Mouse (Mus musculus) olfactory bulb, adult 2 months (tissue): Measurements from ENCODE around the gene Gcg. TPM values are rescaled to one million over a fixed set of nuclear protein-coding genes. Genes with fewer than 3 reads are reported as not detected.

ENCODE experiments used
- H3K27ac ChIP-seq: fragments of 200-500 bp; 2 replicates; pipeline ENCODE4 v1.5.1; 2012; ENCODE audit warnings: low read depth, low read length; ENCODE audit not compliant: insufficient read depth
- H3K4me1 ChIP-seq: fragments of 200-500 bp; 2 replicates; pipeline ENCODE4 v1.6.1; 2012; ENCODE audit warnings: low read length; ENCODE audit not compliant: control insufficient read depth, insufficient read depth
- H3K4me3 ChIP-seq: fragments of 200-500 bp; 2 replicates; pipeline ENCODE4 v1.5.1; 2012; ENCODE audit warnings: mild to moderate bottlenecking, low read depth, low read length, moderate library complexity; ENCODE audit not compliant: insufficient read depth
- CTCF ChIP-seq: fragments of 200-500 bp; IDR thresholded peaks from 2 replicates; pipeline ENCODE4 v1.5.1; 2012; ENCODE audit warnings: low read depth, mild to moderate bottlenecking, low read length, moderate library complexity; ENCODE audit not compliant: insufficient read depth
- POLR2A ChIP-seq: fragments of 200-500 bp; IDR thresholded peaks from 2 replicates; pipeline ENCODE4 v1.6.1; 2012; ENCODE audit warnings: mild to moderate bottlenecking, low read depth, low read length, moderate library complexity; ENCODE audit not compliant: insufficient read depth
- WGBS: fragments of 180-500 bp; shearing (Covaris S2); methylation state at CpG from one replicate; pipeline ENCODE4 v1.1.7; 2018; 5-methylcytosine and 5-hydroxymethylcytosine counted together
- polyA plus RNA-seq: library from polyadenylated mRNA; stranded (reverse); fragments of >200 nt; gene quantifications from 2 replicates; pipeline ENCODE4 v1.2.4, GENCODE M21; 2012; ENCODE audit warnings: low replicate concordance; ENCODE audit not compliant: missing spikeins, insufficient read depth, insufficient read length

Gene Gcg
- polyA plus RNA-seq, 1 experiment = not detected

DNA sequence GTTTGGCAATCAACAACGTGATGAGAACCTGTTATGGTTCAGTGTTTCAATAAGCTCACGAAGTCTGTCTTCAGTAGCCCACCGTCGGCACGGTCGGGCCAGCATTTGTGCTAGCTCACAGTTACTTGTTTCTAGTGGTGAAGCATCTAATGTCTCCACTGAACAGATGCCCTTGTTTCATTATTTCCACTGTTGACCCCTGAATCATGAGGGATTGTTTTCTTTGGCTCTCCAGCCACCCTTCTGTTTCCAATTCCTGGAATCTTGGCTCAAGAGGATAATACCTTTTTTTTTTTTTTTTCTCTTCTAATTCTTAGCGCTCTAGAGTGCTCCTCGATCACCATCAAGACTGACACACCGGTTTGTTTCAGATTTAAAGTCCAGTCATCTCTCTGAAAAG, 13.9 kb downstream of the Gcg start:
- H3K4me1 ChIP-seq = no peaks in the 10 kb centered on the region
- WGBS = 68% methylated on average over 9 of the region's 9 CpGs
- TF ChIP-seq CTCF (no peak), POLR2A (no peak)

DNA sequence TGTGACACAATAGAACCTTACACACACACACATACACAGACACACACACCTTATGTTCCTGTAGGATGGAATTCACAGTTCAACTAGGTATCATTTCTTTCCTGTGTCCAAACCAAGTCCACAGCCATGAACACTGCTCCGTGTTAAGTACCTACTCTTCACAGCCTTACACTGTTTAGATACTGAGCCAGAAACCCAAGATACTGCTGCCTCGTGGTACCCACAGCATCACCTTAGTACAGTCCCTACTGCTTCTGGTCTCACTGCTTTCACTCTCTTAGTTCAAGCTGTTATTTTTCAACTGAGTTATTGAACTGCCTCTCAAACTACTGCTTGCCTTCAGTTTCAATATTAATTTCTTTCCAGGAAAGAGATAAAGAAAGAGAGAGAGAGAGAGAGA, 20.2 kb downstream of the Gcg start:
- H3K27ac ChIP-seq = no peak overlapping the region
- WGBS = 89% methylated on average over 2 of the region's 2 CpGs
- TF ChIP-seq POLR2A (no peak), CTCF (no peak)

More for the DNA sequence above, 13.9 kb downstream of the Gcg start:
- H3K27ac ChIP-seq = no peak overlapping the region
- H3K4me3 ChIP-seq = no peak overlapping the region

DNA sequence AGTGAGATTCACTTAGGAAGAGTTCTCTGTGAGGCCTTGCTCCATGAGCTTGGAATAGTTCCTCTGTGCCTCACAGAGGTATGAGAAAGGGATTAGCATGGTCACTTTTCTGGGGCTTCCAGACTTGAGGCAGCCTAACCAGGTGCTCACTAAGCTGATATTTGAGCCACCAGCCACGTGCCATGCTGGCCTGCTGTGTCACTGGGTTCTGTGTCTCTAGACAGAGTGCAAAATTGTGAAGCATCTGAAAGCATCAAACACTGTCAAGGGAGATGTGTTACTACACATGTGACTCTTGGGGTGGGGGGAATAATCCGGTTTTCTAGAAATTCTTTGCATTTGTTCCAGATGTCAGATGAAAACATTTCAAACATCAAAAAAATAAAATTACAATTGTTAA, 21.3 kb downstream of the Gcg start:
- Histone ChIP-seq H3K27ac (no peak overlapping the region), H3K4me3 (no peak overlapping the region), H3K4me1 (peaks cover 4% of the 10 kb centered on the region; the same call in 1 of the 2 replicates)
- WGBS = 91% methylated on average over 2 of the region's 2 CpGs
- no peak for TF ChIP-seq POLR2A
- no peak for TF ChIP-seq CTCF

More for the DNA sequence above, 20.2 kb downstream of the Gcg start:
- Histone ChIP-seq H3K4me3 (no peak overlapping the region), H3K4me1 (peaks cover 4% of the 10 kb centered on the region; the same call in 1 of the 2 replicates)

DNA sequence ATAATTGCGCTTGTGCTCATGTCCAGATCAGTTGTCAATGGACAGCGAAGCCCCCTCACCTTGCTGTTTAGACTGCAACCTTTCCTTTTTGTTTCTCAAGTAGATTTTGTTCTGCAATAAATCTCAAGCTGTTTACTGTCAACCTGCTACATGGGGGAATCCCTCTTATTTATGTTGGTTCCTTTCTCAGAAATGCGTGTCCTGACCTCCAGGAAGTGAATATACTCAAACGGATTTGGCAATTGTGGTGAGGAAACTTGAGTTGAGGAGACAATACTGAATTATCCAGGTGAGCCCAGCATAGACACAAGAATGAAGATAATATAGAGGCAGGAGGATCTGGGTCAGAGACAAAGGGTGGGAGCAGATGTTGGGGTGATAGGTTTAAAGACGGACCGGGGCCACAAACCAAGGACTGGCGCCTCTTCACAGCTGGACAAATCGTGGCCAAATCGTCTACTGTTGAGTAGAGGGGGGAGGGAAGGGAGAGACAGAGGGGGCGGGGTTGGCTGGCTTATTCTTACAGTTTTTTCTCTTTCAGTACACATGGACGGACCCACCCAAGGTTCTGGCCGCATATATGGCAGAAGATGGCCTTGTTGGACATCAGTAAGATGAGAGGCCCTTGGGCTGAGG, 22.5 kb downstream of the Gcg start:
- no peak overlapping the region for H3K27ac ChIP-seq

DNA sequence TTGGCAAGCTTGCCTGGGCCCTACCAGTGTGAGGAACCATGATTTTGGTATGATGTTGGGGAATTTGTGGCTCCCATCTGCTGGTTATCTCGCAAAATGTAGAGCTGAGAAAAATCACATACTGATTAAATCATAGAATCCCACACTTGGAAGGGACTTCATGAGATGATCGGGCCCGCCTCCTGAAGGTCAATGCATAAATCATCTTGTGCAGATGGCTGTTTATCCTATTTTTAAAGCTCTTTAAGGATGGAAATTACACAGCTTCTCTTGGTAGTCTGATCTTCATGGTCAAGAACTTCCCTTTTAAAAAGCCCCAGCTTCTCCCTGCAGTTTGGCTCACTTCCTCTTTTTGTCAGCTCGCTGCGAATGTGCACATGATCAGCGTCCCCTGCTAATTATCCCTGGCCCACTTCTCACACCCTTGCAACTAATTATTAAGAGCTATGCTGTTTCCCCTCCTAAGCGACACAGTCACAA, 23.2 kb downstream of the Gcg start:
- peaks cover 4% of the 10 kb centered on the region; the same call in 1 of the 2 replicates for H3K4me1 ChIP-seq
- H3K27ac ChIP-seq = no peak overlapping the region
- TF ChIP-seq POLR2A (no peak), CTCF (no peak)
- no peak overlapping the region for H3K4me3 ChIP-seq
- 30% methylated on average over 7 of the region's 7 CpGs for WGBS

More for the DNA sequence above, 22.5 kb downstream of the Gcg start:
- 76% methylated on average over 12 of the region's 12 CpGs for WGBS
- no peak for TF ChIP-seq CTCF
- TF ChIP-seq POLR2A = no peak
- peaks cover 4% of the 10 kb centered on the region; the same call in 1 of the 2 replicates for H3K4me1 ChIP-seq
- no peak overlapping the region for H3K4me3 ChIP-seq

DNA sequence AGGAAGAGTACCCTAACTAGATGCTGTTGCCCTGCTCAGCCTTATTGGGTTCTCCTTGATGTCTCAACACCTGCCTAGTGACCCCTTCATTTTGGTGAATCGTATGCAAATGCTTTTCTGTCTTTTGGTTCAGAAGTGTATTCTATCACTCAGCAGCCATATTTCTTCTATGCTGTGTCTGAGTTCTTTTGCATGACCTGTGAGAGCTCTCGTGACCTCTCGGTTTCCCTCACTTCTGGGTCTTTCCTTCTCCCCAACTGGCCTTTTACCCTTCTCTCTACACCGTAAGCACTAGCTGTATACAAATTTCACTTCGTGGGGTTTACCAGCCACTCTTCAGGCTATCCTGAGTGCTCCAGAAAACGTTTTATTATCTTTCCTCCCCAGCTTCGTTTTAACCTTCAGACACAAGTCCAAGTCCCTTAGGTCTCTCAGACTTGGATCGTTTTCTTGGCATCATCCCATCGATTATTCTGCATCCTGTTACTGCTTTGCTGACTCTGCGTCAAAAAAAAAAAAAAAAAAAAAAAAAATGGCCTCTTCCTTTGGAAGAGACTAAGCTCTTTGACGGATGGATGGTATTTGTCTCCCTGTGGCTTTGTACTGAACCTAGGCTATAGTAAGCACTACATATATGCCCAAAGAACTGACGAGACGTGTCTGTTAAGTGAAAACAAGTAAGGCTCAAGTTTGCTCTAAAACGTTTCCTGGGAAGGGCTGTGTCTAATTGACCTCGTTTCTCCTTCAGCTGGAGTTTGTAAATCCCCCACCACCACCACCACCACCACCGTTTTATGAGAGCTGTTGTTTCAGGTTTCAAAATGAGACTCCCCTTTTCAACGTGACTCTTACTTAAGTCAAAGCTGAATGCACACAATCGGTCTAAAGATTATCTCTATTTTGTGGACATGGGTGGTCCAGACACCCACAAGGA, 23.9 kb downstream of the Gcg start:
- Histone ChIP-seq H3K4me3 (no peak overlapping the region), H3K27ac (no peak overlapping the region), H3K4me1 (peaks cover 4% of the 10 kb centered on the region; the same call in 1 of the 2 replicates)
- WGBS = 63% methylated on average over 18 of the region's 18 CpGs
- no peak for TF ChIP-seq POLR2A
- TF ChIP-seq CTCF = no peak

DNA sequence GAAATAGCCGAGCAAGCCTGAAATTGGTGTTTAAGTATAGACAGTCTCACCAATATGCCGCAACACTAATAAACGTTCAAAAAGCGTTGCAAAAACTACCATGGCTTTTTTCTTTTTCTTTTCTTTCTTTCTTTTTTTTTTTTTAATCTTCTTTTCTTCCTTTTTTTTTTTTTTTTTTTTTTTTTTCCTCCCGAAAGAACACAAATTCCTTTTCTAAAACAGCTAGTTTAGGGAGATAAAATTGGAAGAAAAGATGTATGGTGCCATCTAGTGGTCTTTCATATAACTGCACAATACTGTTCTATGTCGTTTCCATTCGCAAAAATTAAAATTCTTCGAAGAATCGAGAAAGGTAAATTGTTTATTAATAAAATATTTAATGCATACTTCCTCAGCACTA, 25.4 kb downstream of the Gcg start:
- 16% methylated on average over 9 of the region's 9 CpGs for WGBS
- H3K4me1 ChIP-seq = peaks cover 4% of the 10 kb centered on the region; the same call in 1 of the 2 replicates
- TF ChIP-seq CTCF = no peak
- no peak for TF ChIP-seq POLR2A
- H3K27ac ChIP-seq = no peak overlapping the region
- no peak overlapping the region for H3K4me3 ChIP-seq

DNA sequence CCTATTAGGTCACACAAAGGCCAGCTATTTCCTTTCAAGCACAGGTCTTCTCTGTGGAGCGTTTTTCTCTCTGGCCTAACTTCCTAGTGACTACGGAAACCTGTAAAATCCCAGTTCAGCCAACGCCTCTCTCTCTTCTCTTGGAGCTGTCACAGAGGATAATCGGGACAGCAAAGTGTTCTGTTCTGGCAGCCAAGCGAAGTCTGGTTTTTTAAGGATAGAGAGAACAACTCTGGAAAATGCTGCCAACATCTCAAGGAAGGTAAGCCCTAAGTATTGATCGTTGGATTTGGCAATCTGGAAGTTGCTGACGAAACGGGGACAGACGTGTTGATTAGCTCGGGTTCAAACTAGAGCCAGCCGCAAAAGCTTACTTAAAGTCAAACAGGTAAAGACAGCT, 28.5 kb downstream of the Gcg start:
- Histone ChIP-seq H3K27ac (no peak overlapping the region), H3K4me3 (no peak overlapping the region), H3K4me1 (peaks cover 4% of the 10 kb centered on the region; the same call in 1 of the 2 replicates)
- TF ChIP-seq CTCF (no peak), POLR2A (no peak)
- WGBS = 89% methylated on average over 11 of the region's 11 CpGs

DNA sequence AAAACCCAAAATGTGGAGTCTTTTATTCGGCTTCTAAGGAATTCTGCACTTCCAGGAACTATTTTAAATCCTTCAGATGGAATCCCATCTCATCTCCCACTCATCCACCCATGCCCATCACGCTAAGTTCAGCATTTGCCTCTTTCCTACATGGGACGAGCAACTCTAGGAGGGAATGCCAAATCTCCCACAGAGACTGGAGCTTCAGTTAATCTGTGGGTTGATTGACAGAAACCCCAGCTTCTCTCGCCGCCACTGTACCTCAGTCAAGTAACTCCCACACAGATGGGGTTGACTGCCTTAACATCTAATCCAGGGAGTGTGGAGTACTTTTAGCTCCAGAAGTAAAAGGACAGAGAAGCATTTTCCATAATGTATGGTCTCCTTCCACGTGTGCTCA, 29.4 kb downstream of the Gcg start:
- no peak overlapping the region for H3K27ac ChIP-seq
- H3K4me1 ChIP-seq = peaks cover 4% of the 10 kb centered on the region; the same call in 1 of the 2 replicates
- WGBS = 84% methylated on average over 6 of the region's 6 CpGs
- TF ChIP-seq POLR2A = no peak
- TF ChIP-seq CTCF = no peak
- H3K4me3 ChIP-seq = no peak overlapping the region
